Mouse (Mus musculus) liver, postnatal 0 days (tissue): ENCODE data around the gene Prkar1a.

Experiments used
- CTCF ChIP-seq: sonication (generic); IDR thresholded peaks from 2 replicates; pipeline ENCODE4 v1.5.1; 2016; ENCODE audit warnings: antibody characterized with exemption, low read depth
- EP300 ChIP-seq: IDR thresholded peaks from 2 replicates; pipeline ENCODE4 v1.6.1; 2016; ENCODE audit warnings: antibody characterized with exemption, low read depth, mild to moderate bottlenecking

- TF ChIP-seq CTCF (no peak), EP300 (no peak)
Measured at GRCm38 (mm10) chr11:109654581-109654980, 5.4 kb downstream of the Prkar1a start.
